Mouse (Mus musculus): Measurements from ENCODE around the gene Bco2.

The Bco2 gene

GRCm38 (mm10) chr9:50554241-50555093 lies 514 bp downstream of the Bco2 start, which contains the start of gene Il18:
Il18 (plus strand) TSS chr9:50554827.
- peak; percentile 34 for DNase-seq

GRCm38 (mm10) chr9:50553547-50553946 lies 1.4 kb downstream of the Bco2 start:
- DNase-seq = no peak

GRCm38 (mm10) chr9:50552206-50552605 lies 2.8 kb downstream of the Bco2 start:
- DNase-seq = no peak

GRCm38 (mm10) chr9:50548936-50549335 lies 6.0 kb downstream of the Bco2 start:
- DNase-seq = no peak

GRCm38 (mm10) chr9:50547859-50548478 lies 7.0 kb downstream of the Bco2 start:
- no peak for DNase-seq

GRCm38 (mm10) chr9:50542401-50542800 lies 12.6 kb downstream of the Bco2 start:
- DNase-seq = no peak

- no peak for DNase-seq
These were observed 14.8 kb downstream of the Bco2 start for GRCm38 (mm10) chr9:50540170-50540569.

GRCm38 (mm10) chr9:50537295-50537694 lies 17.7 kb downstream of the Bco2 start:
- no peak for DNase-seq

- no peak for DNase-seq
These were observed 18.3 kb downstream of the Bco2 start for GRCm38 (mm10) chr9:50536603-50537135.

GRCm38 (mm10) chr9:50535930-50536329 lies 19.1 kb downstream of the Bco2 start:
- no peak for DNase-seq

GRCm38 (mm10) chr9:50533791-50534190 lies 21.2 kb downstream of the Bco2 start:
- no peak for DNase-seq

- no peak for DNase-seq
These were observed 21.7 kb downstream of the Bco2 start for GRCm38 (mm10) chr9:50533328-50533727.

- no peak for DNase-seq
These were observed 24.1 kb downstream of the Bco2 start for GRCm38 (mm10) chr9:50530890-50531289.

- peak; percentile 96 for DNase-seq
These were observed 26.6 kb downstream of the Bco2 start, which contains the start of gene Pts for GRCm38 (mm10) chr9:50528293-50528892. Pts (minus strand) TSS chr9:50528724.

- DNase-seq = no peak
These were observed 27.1 kb downstream of the Bco2 start for GRCm38 (mm10) chr9:50527860-50528259.

- DNase-seq = no peak
These were observed 29.4 kb downstream of the Bco2 start for GRCm38 (mm10) chr9:50525585-50525984.

- no peak for DNase-seq
These were observed 30.0 kb downstream of the Bco2 start for GRCm38 (mm10) chr9:50524936-50525335.

- no peak for DNase-seq
These were observed 32.4 kb downstream of the Bco2 start for GRCm38 (mm10) chr9:50522574-50522973.

- no peak for DNase-seq
These were observed 33.4 kb downstream of the Bco2 start for GRCm38 (mm10) chr9:50521562-50521961.

- DNase-seq = no peak
These were observed 34.2 kb downstream of the Bco2 start for GRCm38 (mm10) chr9:50520748-50521147.

GRCm38 (mm10) chr9:50518781-50519180 lies 36.2 kb downstream of the Bco2 start:
- DNase-seq = no peak

GRCm38 (mm10) chr9:50515462-50515861 lies 39.5 kb downstream of the Bco2 start:
- DNase-seq = no peak

GRCm38 (mm10) chr9:50507570-50507969 lies 47.4 kb downstream of the Bco2 start:
- no peak for DNase-seq

GRCm38 (mm10) chr9:50505405-50505804 lies 49.6 kb downstream of the Bco2 start:
- no peak for DNase-seq
